Mouse (Mus musculus): ENCODE measurements around the gene Tmem234.
A peak's percentile ranks its signal among the peaks of the same experiment; 100 is the strongest.

GRCm38 (mm10) chr4:129577688-129578087 is 22.8 kb upstream of the Tmem234 start:
- TF ChIP-seq HCFC1 (IDR thresholded peaks at IDR 0.05; ENCODE audit: borderline replicate concordance, insufficient read depth, low read length) (no peak), ZC3H11A (IDR thresholded peaks at IDR 0.05; ENCODE audit: borderline replicate concordance, low read depth, low read length) (no peak), CHD2 (IDR thresholded peaks at IDR 0.05; ENCODE audit: low read depth, low read length) (peak; percentile 84), ZNF384 (IDR thresholded peaks at IDR 0.05; ENCODE audit: low read depth, low read length) (no peak), MAFK (IDR thresholded peaks at IDR 0.05; ENCODE audit: insufficient read depth, low read depth, low read length) (no peak)

Data from ES-E14 (cell line).